Mouse (Mus musculus) forebrain, embryonic 13.5 days (tissue): ENCODE data around the gene Mtor. TPM values are rescaled to one million over a fixed set of nuclear protein-coding genes. Genes with fewer than 3 reads are reported as not detected.
A peak's percentile ranks its signal among the peaks of the same experiment; 100 is the strongest.

Source experiments
- ATAC-seq: fragments of 200-750 bp; cut with Nextera tagmentation; 2 replicates; pipeline ENCODE4 v1.8.0; 2017
- H3K27ac ChIP-seq: fragments of 300-500 bp; sonication (generic); 2 replicates; pipeline ENCODE4 v1.5.1; 2015; ENCODE audit warnings: inconsistent platforms, mild to moderate bottlenecking, moderate library complexity
- H3K27me3 ChIP-seq: fragments of 300-500 bp; sonication (generic); 2 replicates; pipeline ENCODE4 v1.6.1; 2015; ENCODE audit warnings: mild to moderate bottlenecking, inconsistent platforms
- H3K36me3 ChIP-seq: fragments of 300-500 bp; sonication (generic); 2 replicates; pipeline ENCODE4 v1.6.1; 2015; ENCODE audit warnings: mild to moderate bottlenecking, inconsistent platforms; ENCODE audit not compliant: poor library complexity, severe bottlenecking
- H3K4me1 ChIP-seq: fragments of 300-500 bp; sonication (generic); 2 replicates; pipeline ENCODE4 v1.6.1; 2015; ENCODE audit warnings: inconsistent platforms
- H3K4me2 ChIP-seq: fragments of 300-500 bp; sonication (generic); 2 replicates; pipeline ENCODE4 v1.6.1; 2015; ENCODE audit warnings: inconsistent platforms, mild to moderate bottlenecking, moderate library complexity
- H3K4me3 ChIP-seq: fragments of 300-500 bp; sonication (generic); 2 replicates; pipeline ENCODE4 v1.5.1; 2015; ENCODE audit warnings: mild to moderate bottlenecking, inconsistent platforms
- H3K9ac ChIP-seq: fragments of 300-500 bp; sonication (generic); 2 replicates; pipeline ENCODE4 v1.6.1; 2015; ENCODE audit warnings: mild to moderate bottlenecking, inconsistent platforms
- H3K9me3 ChIP-seq: fragments of 300-500 bp; sonication (generic); replicated peaks from 2 replicates; pipeline ENCODE4 v1.6.1; 2016; ENCODE audit warnings: inconsistent platforms
- WGBS: fragments of 180-500 bp; shearing (Covaris S2); methylation state at CpG from one replicate; pipeline ENCODE4 v1.1.7; 2015; 5-methylcytosine and 5-hydroxymethylcytosine counted together
- polyA plus RNA-seq: library from polyadenylated mRNA; unstranded; fragments of >200 nt; fragmentation: Nextera tagmentation; extraction: Ambion mirVana; gene quantifications from 2 replicates; pipeline ENCODE4 v1.2.1, GENCODE M21; 2015

Gene Mtor
- polyA plus RNA-seq, 1 experiment from 2014 or later: 21.9 TPM

- no peak overlapping the region for H3K4me3 ChIP-seq
- peak; percentile 91 for ATAC-seq
- peaks cover 85% of the 10 kb centered on the region for H3K36me3 ChIP-seq
- peaks cover 12% of the 10 kb centered on the region for H3K4me1 ChIP-seq
- H3K9ac ChIP-seq: no peak overlapping the region
- 71% methylated on average over 25 of the region's 25 CpGs for WGBS
- no peaks in the 10 kb centered on the region for H3K9me3 ChIP-seq
- peak overlapping the region; percentile 63 for H3K27ac ChIP-seq
- H3K27me3 ChIP-seq: no peaks in the 10 kb centered on the region
- H3K4me2 ChIP-seq: no peak overlapping the region
Observed at GRCm38 (mm10) chr4:148495874-148496689, 47.7 kb downstream of the Mtor start.

GRCm38 (mm10) chr4:148500410-148500867 lies 52.0 kb downstream of the Mtor start, which contains the start of gene Angptl7:
TSS of gene Angptl7 (minus strand) at chr4:148500460.
- ATAC-seq: no peak
- H3K9ac ChIP-seq: no peak within 1 kb of the TSS
- no peak within 1 kb of the TSS for H3K4me2 ChIP-seq
- H3K4me1 ChIP-seq: peaks cover 16% of the 10 kb centered on the region
- 71% methylated on average over 4 of the region's 4 CpGs for WGBS
- H3K36me3 ChIP-seq: peaks cover 85% of the 10 kb centered on the region
- H3K27me3 ChIP-seq: no peaks in the 10 kb centered on the region
- no peak within 1 kb of the TSS for H3K27ac ChIP-seq
- H3K4me3 ChIP-seq: no peak within 1 kb of the TSS
- no peaks in the 10 kb centered on the region for H3K9me3 ChIP-seq

- WGBS: 65% methylated on average over 8 of the region's 8 CpGs
- H3K4me2 ChIP-seq: no peak overlapping the region
- H3K27me3 ChIP-seq: no peaks in the 10 kb centered on the region
- no peak overlapping the region for H3K4me3 ChIP-seq
- no peak overlapping the region for H3K9ac ChIP-seq
- peaks cover 80% of the 10 kb centered on the region for H3K36me3 ChIP-seq
- H3K9me3 ChIP-seq: no peaks in the 10 kb centered on the region
- ATAC-seq: peak; percentile 45; the same call in 1 of the 2 replicates
- 0 out of 2 replicates have a peak, but pooled peaks cover 5% of the 10 kb centered on the region for H3K4me1 ChIP-seq
- H3K27ac ChIP-seq: peak overlapping the region; percentile 33; the same call in 1 of the 2 replicates
Observed at GRCm38 (mm10) chr4:148504497-148504959, 56.1 kb downstream of the Mtor start.

- Histone ChIP-seq H3K4me3 (no peak overlapping the region), H3K4me2 (no peak overlapping the region), H3K27me3 (no peaks in the 10 kb centered on the region), H3K9me3 (no peaks in the 10 kb centered on the region), H3K9ac (no peak overlapping the region), H3K36me3 (peaks cover 72% of the 10 kb centered on the region), H3K27ac (no peak overlapping the region), H3K4me1 (0 out of 2 replicates have a peak, but pooled peaks cover 5% of the 10 kb centered on the region)
- 89% methylated on average over 5 of the region's 5 CpGs for WGBS
- no peak for ATAC-seq
Observed at GRCm38 (mm10) chr4:148507585-148507984, 59.2 kb downstream of the Mtor start.

GRCm38 (mm10) chr4:148508084-148508849 lies 59.9 kb downstream of the Mtor start:
- no peak for ATAC-seq

GRCm38 (mm10) chr4:148509450-148510084 lies 61.2 kb downstream of the Mtor start:
- H3K4me1 ChIP-seq: no peaks in the 10 kb centered on the region; the same call in 1 of the 2 replicates
- no peaks in the 10 kb centered on the region for H3K27me3 ChIP-seq
- H3K4me3 ChIP-seq: no peak overlapping the region
- H3K36me3 ChIP-seq: peaks cover 76% of the 10 kb centered on the region
- no peak overlapping the region for H3K4me2 ChIP-seq
- no peak overlapping the region for H3K9ac ChIP-seq
- no peak overlapping the region for H3K27ac ChIP-seq
- 92% methylated on average over 8 of the region's 8 CpGs for WGBS
- ATAC-seq: no peak
- H3K9me3 ChIP-seq: no peaks in the 10 kb centered on the region

More at GRCm38 (mm10) chr4:148508084-148508849, 59.9 kb downstream of the Mtor start:
- H3K9me3 ChIP-seq: no peaks in the 10 kb centered on the region
- H3K4me1 ChIP-seq: peaks cover 5% of the 10 kb centered on the region; the same call in 1 of the 2 replicates
- H3K27me3 ChIP-seq: no peaks in the 10 kb centered on the region
- H3K9ac ChIP-seq: no peak overlapping the region
- H3K36me3 ChIP-seq: peaks cover 75% of the 10 kb centered on the region
- no peak overlapping the region for H3K4me3 ChIP-seq
- 95% methylated on average over 14 of the region's 14 CpGs for WGBS
- H3K4me2 ChIP-seq: no peak overlapping the region
- H3K27ac ChIP-seq: no peak overlapping the region

GRCm38 (mm10) chr4:148510691-148511090 lies 62.3 kb downstream of the Mtor start:
- Histone ChIP-seq H3K27me3 (no peaks in the 10 kb centered on the region), H3K27ac (no peak overlapping the region), H3K36me3 (peaks cover 81% of the 10 kb centered on the region), H3K9me3 (no peaks in the 10 kb centered on the region), H3K4me1 (no peaks in the 10 kb centered on the region; the same call in 1 of the 2 replicates), H3K9ac (no peak overlapping the region), H3K4me3 (no peak overlapping the region), H3K4me2 (no peak overlapping the region)
- no peak for ATAC-seq
- whole genome bisulfite sequencing: 93% methylated on average over 4 of the region's 4 CpGs

GRCm38 (mm10) chr4:148511334-148511733 lies 62.9 kb downstream of the Mtor start:
- Histone ChIP-seq H3K36me3 (peaks cover 81% of the 10 kb centered on the region), H3K27me3 (no peaks in the 10 kb centered on the region), H3K4me2 (no peak overlapping the region), H3K27ac (no peak overlapping the region), H3K4me3 (no peak overlapping the region), H3K9me3 (no peaks in the 10 kb centered on the region), H3K9ac (no peak overlapping the region), H3K4me1 (no peaks in the 10 kb centered on the region; the same call in 1 of the 2 replicates)
- ATAC-seq: no peak
- WGBS: 99% methylated on average over 4 of the region's 4 CpGs

- no peaks in the 10 kb centered on the region for H3K27me3 ChIP-seq
- peaks cover 8% of the 10 kb centered on the region for H3K4me1 ChIP-seq
- peak; percentile 50; the same call in 1 of the 2 replicates for ATAC-seq
- H3K4me2 ChIP-seq: no peak overlapping the region
- H3K9me3 ChIP-seq: no peaks in the 10 kb centered on the region
- H3K36me3 ChIP-seq: peaks cover 86% of the 10 kb centered on the region
- H3K27ac ChIP-seq: no peak overlapping the region; the same call in 1 of the 2 replicates
- no peak overlapping the region for H3K9ac ChIP-seq
- WGBS: 77% methylated on average over 6 of the region's 6 CpGs
- H3K4me3 ChIP-seq: no peak overlapping the region
Observed at GRCm38 (mm10) chr4:148513021-148513559, 64.7 kb downstream of the Mtor start.

GRCm38 (mm10) chr4:148515313-148515712 lies 66.9 kb downstream of the Mtor start:
- no peaks in the 10 kb centered on the region for H3K9me3 ChIP-seq
- peaks cover 90% of the 10 kb centered on the region for H3K36me3 ChIP-seq
- WGBS: 90% methylated on average over 2 of the region's 2 CpGs
- no peaks in the 10 kb centered on the region for H3K27me3 ChIP-seq
- H3K4me1 ChIP-seq: peaks cover 16% of the 10 kb centered on the region
- no peak for ATAC-seq
- H3K9ac ChIP-seq: no peak overlapping the region
- H3K4me2 ChIP-seq: no peak overlapping the region
- H3K27ac ChIP-seq: no peak overlapping the region
- H3K4me3 ChIP-seq: no peak overlapping the region

- H3K27me3 ChIP-seq: no peaks in the 10 kb centered on the region
- peak overlapping the region; percentile 58 for H3K27ac ChIP-seq
- H3K4me2 ChIP-seq: no peak overlapping the region
- H3K9ac ChIP-seq: 0 out of 2 replicates have a peak overlapping the region, but pooled peaks have one; percentile 26
- peaks cover 87% of the 10 kb centered on the region for H3K36me3 ChIP-seq
- no peak for ATAC-seq
- H3K9me3 ChIP-seq: no peaks in the 10 kb centered on the region
- H3K4me3 ChIP-seq: no peak overlapping the region
- WGBS: 29% methylated on average over 4 of the region's 4 CpGs
- H3K4me1 ChIP-seq: peaks cover 16% of the 10 kb centered on the region
Observed at GRCm38 (mm10) chr4:148517809-148518208, 69.4 kb downstream of the Mtor start.
